Mouse (Mus musculus) cerebral cortex, adult 2 months (tissue): ENCODE results near the gene Rnf222.

Source experiments
- WGBS: fragments of 180-500 bp; shearing (Covaris S2); methylation state at CpG from one replicate; pipeline ENCODE4 v1.1.7; 2018; 5-methylcytosine and 5-hydroxymethylcytosine counted together

Gene Rnf222

DNA sequence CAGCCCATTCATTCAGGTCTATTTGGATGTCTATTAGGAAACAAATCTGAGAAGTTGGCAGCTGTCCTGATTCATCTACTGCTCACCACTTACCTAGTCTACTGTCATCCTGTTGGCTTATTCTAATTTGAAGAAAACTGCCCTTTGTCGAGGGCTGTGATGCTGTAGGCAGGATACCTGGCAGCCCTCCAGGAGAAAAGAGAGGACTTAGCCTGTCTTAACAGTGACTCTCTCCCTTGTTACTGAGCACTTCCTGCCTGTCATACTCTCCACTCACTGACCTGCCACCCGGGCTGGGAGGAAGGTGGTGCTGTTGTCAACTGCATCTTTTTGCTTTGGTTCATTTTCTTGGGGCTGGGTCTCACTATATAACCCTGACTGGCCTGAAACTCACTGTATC is 2.3 kb downstream of the Rnf222 start:
- WGBS: 18% methylated on average over 2 of the region's 2 CpGs

DNA sequence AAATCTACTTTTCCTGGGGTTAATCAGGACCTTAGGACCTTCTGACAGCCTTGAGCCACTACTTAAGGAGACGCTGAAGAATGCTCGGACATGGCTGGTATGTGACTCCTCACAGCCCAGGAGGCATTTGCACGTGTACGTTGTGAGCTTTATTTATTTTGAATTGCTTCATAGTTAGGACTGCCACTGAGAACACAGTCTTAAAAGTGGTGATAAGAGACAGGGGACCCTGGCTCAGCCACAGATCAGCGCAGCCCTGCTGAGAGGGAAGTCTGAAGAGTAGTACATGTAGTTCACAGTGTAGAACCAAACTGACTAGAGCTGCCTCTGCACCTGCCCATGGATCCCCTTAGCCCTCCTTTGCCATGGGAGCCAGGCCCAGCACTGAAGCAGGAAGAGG is 3.5 kb downstream of the Rnf222 start:
- WGBS: 78% methylated on average over 5 of the region's 5 CpGs

GRCm38 (mm10) chr11:68892233-68892832 is 4.0 kb downstream of the Rnf222 start:
- 79% methylated on average over 15 of the region's 15 CpGs for WGBS

DNA sequence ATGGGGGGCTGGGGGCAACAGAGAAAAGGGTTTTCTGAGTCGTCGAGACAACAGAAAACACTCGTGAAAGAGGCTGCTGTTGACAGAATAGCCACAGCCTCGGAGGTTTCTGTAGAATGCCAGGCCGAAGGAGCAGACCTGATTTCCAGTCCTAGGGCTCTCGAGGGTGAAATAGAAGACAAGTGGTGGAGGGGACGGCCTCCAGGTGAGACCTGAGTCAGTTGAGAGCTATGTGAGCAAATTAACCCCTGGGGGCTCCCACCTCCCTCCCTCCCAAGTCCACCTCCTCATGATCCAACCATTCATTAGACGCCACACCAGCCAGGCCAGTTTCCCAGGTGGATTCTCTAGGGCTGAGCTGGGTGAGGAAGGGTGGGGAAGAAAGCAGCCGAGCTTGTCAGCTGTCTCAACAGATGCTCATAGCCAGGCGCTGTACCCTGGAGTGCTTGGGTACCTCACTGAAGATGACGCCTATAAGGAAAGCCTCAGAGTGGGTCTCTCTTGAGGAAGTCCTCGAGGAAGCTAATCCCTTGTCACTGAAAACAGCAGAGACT is 5.6 kb downstream of the Rnf222 start:
- WGBS: 80% methylated on average over 12 of the region's 12 CpGs

- 91% methylated on average over 5 of the region's 5 CpGs for WGBS
Observed at GRCm38 (mm10) chr11:68896247-68896646, 7.9 kb downstream of the Rnf222 start.

GRCm38 (mm10) chr11:68897120-68897519 is 8.8 kb downstream of the Rnf222 start:
- 44% methylated on average over 4 of the region's 4 CpGs for WGBS

DNA sequence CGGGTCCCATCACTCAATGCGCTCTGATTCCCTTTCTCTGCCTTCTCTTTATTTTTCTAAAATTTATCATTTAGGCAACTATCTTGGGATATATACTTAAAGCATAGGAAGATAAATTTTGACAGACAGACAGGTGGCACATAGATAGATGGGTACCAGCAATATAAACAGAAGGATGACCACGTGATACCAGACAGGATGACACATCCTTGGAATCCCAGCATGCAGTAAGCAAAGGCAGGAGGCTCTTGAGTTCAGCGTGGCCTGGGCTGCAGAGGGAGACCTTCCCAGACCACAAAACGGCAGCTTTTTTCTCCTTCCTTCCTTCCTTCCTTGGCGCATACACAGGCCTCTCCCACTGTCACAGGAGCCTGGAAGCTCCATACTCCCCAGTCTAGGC is 9.5 kb downstream of the Rnf222 start:
- 65% methylated on average over 6 of the region's 6 CpGs for WGBS

GRCm38 (mm10) chr11:68898790-68899189 is 10.4 kb downstream of the Rnf222 start:
- WGBS: 87% methylated on average over 6 of the region's 6 CpGs

DNA sequence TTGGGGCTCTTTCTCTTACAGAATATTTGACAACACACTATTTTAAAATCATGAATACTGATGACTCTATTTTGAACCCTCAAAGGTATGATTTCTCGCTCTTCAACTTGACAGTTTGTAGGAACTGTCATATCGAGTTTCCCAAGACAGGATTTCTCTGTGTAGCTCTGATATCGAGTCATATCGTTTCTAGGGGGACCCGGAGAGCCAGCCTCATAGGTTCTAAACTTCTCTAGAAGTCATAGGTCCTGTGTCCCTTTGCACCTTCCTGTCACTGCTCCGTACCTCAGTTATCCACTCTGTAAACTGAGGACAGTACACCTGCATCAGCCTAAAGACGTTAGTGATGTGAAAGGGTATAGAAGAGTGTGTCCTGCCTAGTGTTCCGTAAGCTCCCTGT is 11.5 kb downstream of the Rnf222 start:
- 85% methylated on average over 8 of the region's 8 CpGs for WGBS

DNA sequence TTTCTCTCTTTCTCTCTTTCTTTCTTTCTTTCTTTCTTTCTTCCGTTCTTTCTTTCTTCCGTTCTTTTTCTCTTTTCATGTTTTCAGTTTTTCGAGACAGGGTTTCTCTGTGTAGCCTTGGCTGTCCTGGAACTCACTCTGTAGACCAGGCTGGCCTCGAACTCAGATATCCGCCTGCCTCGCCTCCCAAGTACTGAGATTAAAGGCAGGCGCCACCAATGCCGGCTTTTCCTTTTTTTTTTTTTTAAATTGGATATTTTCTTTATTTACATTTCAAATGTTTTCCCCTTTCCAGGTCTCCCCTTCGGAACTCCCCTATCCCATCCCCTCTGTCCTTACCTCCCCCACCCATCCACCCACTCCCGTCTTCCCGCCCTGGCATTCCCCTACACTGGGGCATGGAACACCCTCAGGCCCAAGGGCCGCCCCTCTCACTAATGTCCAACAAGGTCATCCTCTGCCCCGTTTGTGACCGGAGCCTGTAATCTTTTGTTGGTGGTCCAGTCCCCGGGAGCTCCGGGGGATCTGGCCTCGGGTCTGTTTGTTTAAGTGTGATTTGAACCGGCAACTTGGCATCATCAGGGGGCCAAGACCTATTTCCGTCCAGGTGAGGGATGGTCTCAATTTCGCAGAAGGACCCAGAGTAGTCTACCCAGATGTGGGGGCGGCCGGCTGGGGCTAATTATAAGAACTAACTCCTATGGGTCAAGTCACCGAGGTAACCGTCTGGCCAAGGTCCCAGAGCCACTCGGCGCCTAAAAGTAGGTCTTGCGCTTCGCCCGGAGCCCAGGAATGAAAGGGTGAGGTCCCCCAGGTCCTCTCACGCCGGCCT is 12.4 kb downstream of the Rnf222 start:
- 25% methylated on average over 31 of the region's 31 CpGs for WGBS

DNA sequence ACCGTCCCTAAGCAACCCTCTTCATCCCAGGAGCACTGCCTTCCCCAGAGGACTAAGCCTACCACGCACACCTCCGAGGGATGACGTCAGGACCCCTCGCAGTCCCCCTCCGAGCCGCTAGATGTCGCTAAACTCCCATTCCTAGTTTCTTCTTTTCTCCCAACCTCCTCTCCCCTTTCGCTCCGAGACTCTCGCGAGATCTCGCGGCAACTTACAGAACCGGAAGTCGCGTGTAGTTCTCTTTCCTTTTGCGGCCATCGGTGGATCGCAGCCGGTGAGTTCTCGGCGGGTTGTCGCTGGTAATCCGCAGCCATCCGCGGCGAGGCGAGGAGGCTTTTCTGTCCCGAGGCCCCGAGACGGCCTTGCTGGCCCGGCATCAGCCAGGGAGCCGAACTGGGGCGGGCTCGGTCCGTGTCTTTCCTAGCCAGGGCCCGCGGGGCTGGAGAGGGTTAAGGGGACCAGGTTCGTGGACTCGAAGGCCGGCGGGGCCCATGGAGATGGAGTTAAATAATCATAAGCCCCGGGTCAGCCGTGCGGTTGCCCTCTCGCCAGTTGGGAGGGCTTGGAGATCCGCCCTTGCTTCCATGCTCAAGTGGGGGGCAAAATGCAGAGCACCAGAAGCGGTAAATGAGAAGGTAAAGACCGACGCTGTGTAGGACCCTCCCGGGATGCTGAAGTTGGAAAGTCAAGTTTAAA is 13.1 kb downstream of the Rnf222 start, which contains the start of gene Rpl26:
Rpl26 (plus strand) TSS at position 233 of the 696 bp plus-strand sequence.
- under 1% methylated on average over 52 of the region's 52 CpGs for WGBS

DNA sequence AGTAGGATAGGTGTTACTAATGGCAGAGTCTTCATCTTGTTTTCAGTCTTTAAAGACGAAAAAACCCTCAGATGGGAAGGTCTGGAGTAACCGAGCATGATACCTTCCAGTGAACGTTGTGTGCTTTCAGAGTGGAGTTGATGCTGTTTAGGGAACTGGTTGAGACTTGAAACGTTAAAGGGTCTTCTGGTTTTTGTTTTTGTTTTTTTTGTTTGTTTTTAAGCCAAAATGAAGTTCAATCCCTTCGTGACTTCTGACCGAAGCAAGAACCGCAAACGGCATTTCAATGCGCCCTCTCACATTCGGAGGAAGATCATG is 13.7 kb downstream of the Rnf222 start:
- WGBS: 1% methylated on average over 10 of the region's 10 CpGs

DNA sequence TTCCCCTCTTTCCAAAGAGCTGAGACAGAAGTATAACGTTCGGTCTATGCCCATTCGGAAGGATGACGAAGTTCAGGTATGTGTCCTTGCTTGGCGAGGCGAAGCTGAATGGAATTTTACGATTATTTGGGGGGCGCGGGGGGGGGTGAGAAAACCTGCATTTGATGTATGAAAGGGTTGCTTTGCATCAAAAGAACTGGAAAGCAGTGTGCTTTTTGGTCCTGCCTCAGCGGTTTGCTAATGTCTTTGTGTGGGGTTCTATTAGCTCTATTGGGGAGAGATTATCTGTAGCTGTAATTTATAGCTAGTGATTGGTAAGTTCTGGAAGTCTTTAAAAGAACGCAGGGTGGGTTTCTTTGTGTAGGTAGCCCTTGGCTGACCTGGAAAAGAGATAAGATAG is 14.0 kb downstream of the Rnf222 start:
- WGBS: 4% methylated on average over 11 of the region's 11 CpGs

GRCm38 (mm10) chr11:68902823-68903222 is 14.5 kb downstream of the Rnf222 start:
- 75% methylated on average over 5 of the region's 5 CpGs for WGBS

- 83% methylated on average over 2 of the region's 2 CpGs for whole genome bisulfite sequencing
Observed at GRCm38 (mm10) chr11:68903775-68904174, 15.4 kb downstream of the Rnf222 start.

- 67% methylated on average over 8 of the region's 8 CpGs for WGBS
Observed at GRCm38 (mm10) chr11:68904375-68905137, 16.2 kb downstream of the Rnf222 start.

GRCm38 (mm10) chr11:68905138-68905531 is 16.8 kb downstream of the Rnf222 start:
- WGBS: 77% methylated on average over 3 of the region's 3 CpGs

GRCm38 (mm10) chr11:68905665-68906460 is 17.5 kb downstream of the Rnf222 start:
- WGBS: 91% methylated on average over 9 of the region's 9 CpGs

DNA sequence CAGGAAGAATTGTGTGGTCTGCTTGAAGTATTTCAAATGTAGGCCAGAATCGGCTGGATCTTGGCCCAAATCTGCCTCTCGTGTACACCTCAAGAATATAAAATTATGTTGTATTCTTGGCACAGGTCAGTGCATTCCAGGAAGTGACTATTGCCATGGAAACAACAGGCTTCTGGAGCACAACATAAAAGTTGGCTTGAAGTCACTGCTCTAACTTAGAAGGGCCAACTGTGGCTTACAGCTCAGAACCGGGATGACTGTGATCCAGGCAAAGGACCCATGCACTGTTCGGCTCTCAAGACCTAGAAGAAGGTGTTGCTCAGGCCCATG is 18.1 kb downstream of the Rnf222 start:
- 30% methylated on average over 4 of the region's 4 CpGs for WGBS

DNA sequence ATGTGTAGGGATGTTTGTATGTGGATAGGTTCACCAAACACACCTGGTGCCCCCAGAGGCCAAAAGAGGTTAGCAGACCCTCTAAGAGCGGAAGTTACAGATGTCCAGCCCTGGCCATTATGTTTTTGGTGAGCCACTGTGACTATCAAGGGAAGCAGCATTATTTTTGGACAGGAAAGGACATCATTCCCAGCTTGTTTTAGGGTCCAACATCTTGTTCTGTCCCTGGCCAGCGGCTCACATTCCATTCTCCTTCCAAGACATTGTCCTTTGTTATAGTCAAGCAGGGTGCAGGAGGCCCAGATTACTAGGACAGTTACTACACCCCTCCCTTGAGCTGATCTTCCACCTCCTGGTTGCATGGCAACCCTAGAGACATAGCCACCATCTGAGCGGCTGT is 18.9 kb downstream of the Rnf222 start:
- WGBS: 80% methylated on average over 3 of the region's 3 CpGs

DNA sequence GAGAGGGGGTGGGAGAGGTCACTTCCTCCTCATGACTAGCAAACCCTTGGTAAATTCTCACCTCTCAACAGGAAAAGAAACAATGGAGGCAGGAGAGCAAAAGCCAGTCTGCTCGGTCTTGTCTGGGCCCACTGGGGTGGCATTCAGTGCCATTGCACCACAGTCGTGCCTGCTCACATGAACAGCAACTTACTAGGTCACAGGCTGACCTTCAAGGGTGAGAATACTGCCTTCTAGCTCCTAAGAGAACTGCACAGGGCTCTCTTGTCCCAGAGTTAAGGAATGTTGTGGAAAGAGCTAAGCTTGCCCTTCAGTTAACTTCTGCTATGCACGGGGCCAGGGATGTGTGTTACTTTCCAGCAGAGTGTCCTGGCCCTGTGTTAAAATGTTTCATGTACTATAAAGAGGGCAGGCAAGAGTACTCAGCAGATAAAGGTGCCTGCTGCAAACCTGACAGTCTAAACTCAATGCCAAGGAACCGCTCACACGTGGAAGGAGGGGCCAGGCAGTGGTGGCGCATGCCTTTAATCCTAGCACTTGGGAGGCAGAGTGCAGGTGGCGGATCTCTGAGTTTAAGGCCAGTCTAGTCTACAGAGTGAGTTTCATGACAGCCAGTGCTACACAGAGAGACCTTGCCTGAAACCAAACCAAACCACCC is 20.6 kb downstream of the Rnf222 start:
- 71% methylated on average over 7 of the region's 7 CpGs for WGBS
